Mouse (Mus musculus) CH12.LX (cell line): ENCODE data around the gene Srms. TPM values are rescaled to one million over a fixed set of nuclear protein-coding genes. Genes with fewer than 3 reads are reported as not detected.

Experiments used
- DNase-seq: peaks from one replicate; pipeline ENCODE4 v3.0.0-alpha.2; 2013; ENCODE audit errors: extremely low read depth
- H3K27ac ChIP-seq: 2 replicates; pipeline ENCODE4 v1.5.1; 2012; ENCODE audit warnings: low read depth, mild to moderate bottlenecking, control low read depth, moderate library complexity; ENCODE audit not compliant: insufficient read depth
- H3K27me3 ChIP-seq: replicated peaks from 2 replicates; pipeline ENCODE3; 2012; ENCODE audit warnings: inconsistent platforms
- H3K36me3 ChIP-seq, 2 experiments: replicated peaks in 1 of 2; 2 replicates each; pipeline versions ENCODE3 to v1.6.1; 2012; ENCODE audit warnings: inconsistent platforms in 1 of 2, low read length in 1 of 2, mild to moderate bottlenecking in 1 of 2, mixed read lengths in 1 of 2, moderate library complexity in 1 of 2; ENCODE audit not compliant: control insufficient read depth in 1 of 2, insufficient read depth in 1 of 2
- H3K4me1 ChIP-seq, 2 experiments: 2 replicates each; pipeline ENCODE4 v1.6.1; 2012; ENCODE audit warnings: inconsistent platforms in 1 of 2, moderate library complexity in 1 of 2; ENCODE audit not compliant: insufficient read depth in 2 of 2, control insufficient read depth in 1 of 2
- H3K4me2 ChIP-seq: 2 replicates; pipeline ENCODE4 v1.6.1; 2012; ENCODE audit warnings: low read depth, mild to moderate bottlenecking, control low read depth; ENCODE audit not compliant: poor library complexity, insufficient read depth, severe bottlenecking
- H3K4me3 ChIP-seq, 3 experiments: fragments of 150-350 bp in 1 of 3; sonication (generic) in 1 of 3; replicated peaks in 1 of 3; 2 replicates each; pipeline versions ENCODE3 to v1.5.1; 2011 to 2012; ENCODE audit warnings: low read depth in 2 of 3, low read length in 2 of 3, mild to moderate bottlenecking in 2 of 3, moderate library complexity in 2 of 3, control low read depth in 1 of 3, improper control_type of control experiment in 1 of 3, inconsistent platforms in 1 of 3, mixed read lengths in 1 of 3; ENCODE audit not compliant: poor library complexity in 1 of 3
- H3K79me2 ChIP-seq: replicated peaks from 2 replicates; pipeline ENCODE4 v1.6.1; 2012; ENCODE audit warnings: mild to moderate bottlenecking, moderate library complexity; ENCODE audit not compliant: control insufficient read depth, poor library complexity, insufficient read depth, severe bottlenecking; ENCODE audit errors: extremely low read depth
- H3K9ac ChIP-seq: 2 replicates; pipeline ENCODE4 v1.6.1; 2012; ENCODE audit warnings: low read depth, mild to moderate bottlenecking, control low read depth, moderate library complexity; ENCODE audit not compliant: insufficient read depth
- H3K9me3 ChIP-seq: replicated peaks from 2 replicates; pipeline ENCODE3; 2012; ENCODE audit warnings: low read length, inconsistent platforms, mixed read lengths
- CHD1 ChIP-seq: IDR thresholded peaks from 2 replicates; pipeline ENCODE4 v1.6.1; 2012; ENCODE audit warnings: low read depth, low read length, improper control_type of control experiment, inconsistent platforms
- CTCF ChIP-seq, 2 experiments: IDR thresholded peaks in 1 of 2; conservative IDR thresholded peaks in 1 of 2; 2 replicates each; pipeline ENCODE4 v1.5.1; 2011 to 2012; ENCODE audit warnings: low read depth in 2 of 2, low read length in 2 of 2, improper control_type of control experiment in 1 of 2, inconsistent platforms in 1 of 2, mild to moderate bottlenecking in 1 of 2, moderate library complexity in 1 of 2
- E2F4 ChIP-seq: IDR thresholded peaks from 2 replicates; pipeline ENCODE4 v1.6.1; 2011; ENCODE audit warnings: low read depth, low read length, improper control_type of control experiment; ENCODE audit not compliant: insufficient replicate concordance
- ELF1 ChIP-seq: IDR thresholded peaks from 2 replicates; pipeline ENCODE4 v1.6.1; 2014; ENCODE audit warnings: low read depth, mild to moderate bottlenecking, inconsistent platforms, low read length, improper control_type of control experiment
- EP300 ChIP-seq: IDR thresholded peaks from 2 replicates; pipeline ENCODE4 v1.6.1; 2011; ENCODE audit warnings: low read length, improper control_type of control experiment
- GABPA ChIP-seq: IDR thresholded peaks from 2 replicates; pipeline ENCODE4 v1.6.1; 2012; ENCODE audit warnings: low read depth, low read length, improper control_type of control experiment, inconsistent platforms; ENCODE audit not compliant: insufficient replicate concordance
- HCFC1 ChIP-seq: IDR thresholded peaks from 2 replicates; pipeline ENCODE4 v1.6.1; 2012; ENCODE audit warnings: low read depth, mild to moderate bottlenecking, inconsistent platforms, low read length, improper control_type of control experiment
- IRF4 ChIP-seq: IDR thresholded peaks from 2 replicates; pipeline ENCODE4 v1.6.1; 2014; ENCODE audit warnings: low read depth, mild to moderate bottlenecking, inconsistent platforms, low read length, improper control_type of control experiment
- KAT2A ChIP-seq: IDR thresholded peaks from 2 replicates; pipeline ENCODE4 v1.6.1; 2012; ENCODE audit warnings: low read length, improper control_type of control experiment, inconsistent platforms; ENCODE audit not compliant: insufficient replicate concordance
- MAFK ChIP-seq: IDR thresholded peaks from 2 replicates; pipeline ENCODE4 v1.6.1; 2011; ENCODE audit warnings: low read length, improper control_type of control experiment; ENCODE audit not compliant: insufficient replicate concordance
- MAZ ChIP-seq: IDR thresholded peaks from 2 replicates; pipeline ENCODE4 v1.6.1; 2012; ENCODE audit warnings: low read depth, mild to moderate bottlenecking, inconsistent platforms, low read length, improper control_type of control experiment, moderate library complexity
- MEF2A ChIP-seq: IDR thresholded peaks from 2 replicates; pipeline ENCODE4 v1.6.1; 2014; ENCODE audit warnings: low read depth, mild to moderate bottlenecking, inconsistent platforms, low read length, improper control_type of control experiment, borderline replicate concordance
- MXI1 ChIP-seq: IDR thresholded peaks from 2 replicates; pipeline ENCODE4 v1.6.1; 2011; ENCODE audit warnings: mild to moderate bottlenecking, low read depth, low read length, improper control_type of control experiment
- MYC ChIP-seq: IDR thresholded peaks from 2 replicates; pipeline ENCODE4 v1.6.1; 2011; ENCODE audit warnings: low read depth, mild to moderate bottlenecking, improper control_type of control experiment, low read length
- NELFE ChIP-seq: IDR thresholded peaks from 2 replicates; pipeline ENCODE4 v1.6.1; 2011; ENCODE audit warnings: low read depth, low read length, improper control_type of control experiment
- NRF1 ChIP-seq: IDR thresholded peaks from 2 replicates; pipeline ENCODE4 v1.6.1; 2014; ENCODE audit warnings: low read depth, mild to moderate bottlenecking, inconsistent platforms, low read length, improper control_type of control experiment, moderate library complexity
- PAX5 ChIP-seq: IDR thresholded peaks from 2 replicates; pipeline ENCODE4 v1.6.1; 2012; ENCODE audit warnings: low read length, inconsistent platforms, mixed read lengths
- POLR2AphosphoS2 ChIP-seq: IDR thresholded peaks from 2 replicates; pipeline ENCODE4 v1.6.1; 2011; ENCODE audit warnings: low read depth, low read length, improper control_type of control experiment
- RCOR1 ChIP-seq: conservative IDR thresholded peaks from 2 replicates; pipeline ENCODE4 v1.6.1; 2012; ENCODE audit warnings: low read depth, mild to moderate bottlenecking, inconsistent platforms, low read length, improper control_type of control experiment
- TCF12 ChIP-seq: IDR thresholded peaks from 2 replicates; pipeline ENCODE4 v1.6.1; 2014; ENCODE audit warnings: low read depth, mild to moderate bottlenecking, inconsistent platforms, low read length, improper control_type of control experiment
- USF1 ChIP-seq: IDR thresholded peaks from 2 replicates; pipeline ENCODE4 v1.6.1; 2014; ENCODE audit warnings: low read depth, mild to moderate bottlenecking, inconsistent platforms, low read length, improper control_type of control experiment
- USF2 ChIP-seq: conservative IDR thresholded peaks from 2 replicates; pipeline ENCODE4 v1.6.1; 2011; ENCODE audit warnings: low read depth, low read length, improper control_type of control experiment
- ZKSCAN1 ChIP-seq: IDR thresholded peaks from 2 replicates; pipeline ENCODE4 v1.6.1; 2012; ENCODE audit warnings: low read depth, inconsistent platforms, low read length, improper control_type of control experiment, borderline replicate concordance
- ZNF384 ChIP-seq: IDR thresholded peaks from 2 replicates; pipeline ENCODE4 v1.6.1; 2012; ENCODE audit warnings: low read depth, low read length, improper control_type of control experiment, inconsistent platforms
- dilution Hi-C: fragments of 300-500 bp; cut with MboI; formaldehyde crosslinking; loops from 2 replicates; pipeline ENCODE4 v1.14.3; 2020; ENCODE audit warnings: low sequenced_read_pairs; ENCODE audit not compliant: extremely low pct_unique_long_range_greater_than_20kb, extremely low pct_ligation_motif_present
- in situ Hi-C: fragments of 300-500 bp; cut with MboI; formaldehyde crosslinking; loops from 3 replicates; pipeline ENCODE4 v1.14.3; 2019; ENCODE audit warnings: low sequenced_read_pairs, low pct_ligation_motif_present, low pct_unique_long_range_greater_than_20kb, mixed read lengths
- polyA plus RNA-seq: library from polyadenylated mRNA; unstranded; fragments of >175 nt; gene quantifications from 2 replicates; pipeline ENCODE4 v1.2.1, GENCODE M21; 2012; ENCODE audit warnings: low read depth; ENCODE audit not compliant: insufficient read length
- total RNA-seq, 2 experiments: library from RNA; depleted of rRNA; stranded (reverse); fragments of 300-350 nt in 1 of 2; fragments of >200 nt in 1 of 2; gene quantifications; 2 replicates each; pipeline ENCODE4 v1.2.3; 2012 to 2014

Gene Srms
- total and polyA plus RNA-seq, 3 experiments = 0.08 to 0.41 (median 0.13) TPM

DNA sequence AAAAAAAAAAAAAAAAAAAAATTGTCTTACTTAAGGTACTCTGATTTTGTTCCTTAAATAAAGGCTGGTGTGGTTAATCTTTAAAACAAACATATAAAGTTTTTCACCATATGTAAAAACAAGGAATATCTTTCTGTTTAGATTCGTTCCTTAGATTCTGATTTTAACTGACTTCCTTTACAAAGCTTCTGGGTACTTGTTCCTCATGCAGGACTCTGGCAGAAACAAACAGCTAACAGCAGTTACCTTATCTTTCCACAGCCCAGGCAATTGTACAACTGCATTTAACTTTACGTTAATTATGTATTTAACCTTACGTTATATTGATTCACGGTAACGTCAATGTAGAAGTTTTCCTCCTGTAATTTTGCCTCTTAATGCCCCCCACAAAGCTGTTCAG is 46.5 kb downstream of the Srms start:
- DNase-seq = no peak
- H3K9ac ChIP-seq = no peak overlapping the region
- H3K4me1 ChIP-seq = no peaks in the 10 kb centered on the region
- dilution Hi-C loops (no loop called here), in situ Hi-C loops (no loop called here)
- TF ChIP-seq PAX5 (no peak), EP300 (no peak), MEF2A (no peak)
- no peaks in the 10 kb centered on the region for H3K36me3 ChIP-seq
- no peak overlapping the region for H3K4me3 ChIP-seq
- no peaks in the 10 kb centered on the region for H3K79me2 ChIP-seq
- H3K27me3 ChIP-seq = peaks cover 48% of the 10 kb centered on the region
- H3K9me3 ChIP-seq = peaks cover 22% of the 10 kb centered on the region
- no peak overlapping the region for H3K27ac ChIP-seq
- H3K4me2 ChIP-seq = no peak overlapping the region

DNA sequence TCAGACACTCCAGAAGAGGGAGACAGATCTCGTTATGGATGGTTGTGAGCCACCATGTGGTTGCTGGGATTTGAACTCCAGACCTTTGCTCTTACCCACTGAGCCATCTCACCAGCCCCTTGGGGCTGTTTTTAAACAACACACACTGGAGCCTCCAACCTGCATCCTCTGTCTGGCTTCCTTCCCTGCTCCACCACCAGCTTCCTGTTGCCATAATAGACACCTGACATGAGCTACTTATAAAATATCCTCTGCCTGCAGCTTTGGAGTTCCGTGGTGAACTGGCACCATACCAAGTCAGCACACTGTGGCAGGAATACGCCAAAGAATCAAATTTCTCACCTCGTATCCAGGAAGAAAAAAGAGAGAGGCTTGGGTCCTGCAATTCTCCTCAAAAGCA is 52.2 kb downstream of the Srms start:
- H3K79me2 ChIP-seq = no peaks in the 10 kb centered on the region
- no peak overlapping the region for H3K27ac ChIP-seq
- H3K4me3 ChIP-seq = no peak overlapping the region
- H3K9ac ChIP-seq = no peak overlapping the region
- H3K4me2 ChIP-seq = no peak overlapping the region
- TF ChIP-seq CHD1 (no peak), IRF4 (no peak), PAX5 (no peak), USF1 (no peak), MAZ (no peak), RCOR1 (no peak), ZNF384 (no peak), POLR2AphosphoS2 (no peak), USF2 (no peak), NELFE (no peak), HCFC1 (no peak), GABPA (no peak), KAT2A (no peak)
- no peak for DNase-seq
- peaks cover 0 to 8% of the 10 kb centered on the region in 2 experiments; a peak in 2 of 4 replicates for H3K4me1 ChIP-seq
- in situ Hi-C loops = no loop called here
- dilution Hi-C loops = no loop called here
- H3K9me3 ChIP-seq = peaks cover 16% of the 10 kb centered on the region
- no peaks in the 10 kb centered on the region for H3K36me3 ChIP-seq
- peaks cover 42% of the 10 kb centered on the region for H3K27me3 ChIP-seq

DNA sequence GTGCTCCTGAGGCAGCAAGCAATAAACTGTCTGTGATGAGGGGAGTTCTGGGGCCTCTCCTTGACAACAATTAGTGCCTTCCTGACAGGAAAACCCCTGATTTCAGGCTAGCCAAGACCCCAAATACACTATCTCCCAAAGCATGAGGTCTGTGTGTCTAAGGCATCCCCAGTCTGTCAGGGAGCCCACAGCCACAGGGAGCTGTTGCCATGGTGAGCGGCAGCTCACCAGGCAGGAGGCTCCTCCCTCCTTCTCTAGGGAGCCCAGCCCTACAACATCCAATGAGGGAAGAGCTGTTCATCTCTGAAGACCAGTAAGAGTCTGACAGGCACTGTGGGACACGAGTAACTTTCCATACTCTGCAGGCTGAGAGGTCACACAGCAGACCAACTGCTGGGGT is 53.2 kb downstream of the Srms start:
- peak; percentile 16 for DNase-seq
- Histone ChIP-seq H3K27me3 (peaks cover 43% of the 10 kb centered on the region), H3K36me3 (no peaks in the 10 kb centered on the region), H3K4me3 (no peak overlapping the region), H3K9me3 (peaks cover 14% of the 10 kb centered on the region), H3K4me2 (no peak overlapping the region), H3K27ac (no peak overlapping the region), H3K79me2 (no peaks in the 10 kb centered on the region), H3K4me1 (peaks cover 0 to 8% of the 10 kb centered on the region in 2 experiments; a peak in 2 of 4 replicates)
- in situ Hi-C loops = no loop called here
- dilution Hi-C loops = no loop called here
- TF ChIP-seq EP300 = no peak
- no peak for TF ChIP-seq PAX5
- TF ChIP-seq MYC = no peak
- TF ChIP-seq NRF1 = no peak
- TF ChIP-seq E2F4 = no peak
- TF ChIP-seq MXI1 = no peak
- no peak for TF ChIP-seq TCF12
- TF ChIP-seq ZKSCAN1 = no peak
- TF ChIP-seq ELF1 = no peak
- no peak for TF ChIP-seq MAZ
- no peak for TF ChIP-seq NELFE
- no peak for TF ChIP-seq MAFK
- no peak for TF ChIP-seq USF2
- no peak for TF ChIP-seq CTCF (conservative IDR thresholded peaks at IDR 0.05 in 1 of 2, IDR thresholded peaks at IDR 0.05 in 1 of 2; ENCODE audit: low read depth in 2 of 2, low read length in 2 of 2)
- no peak for TF ChIP-seq KAT2A
- TF ChIP-seq, all 38 proteins: peak for 0
- no peak overlapping the region for H3K9ac ChIP-seq
